Mouse (Mus musculus): Measurements from ENCODE around the gene Hist2h2ab.
"Not testable (repeated sequence)": the region's sequence is repeated elsewhere in the genome, so short reads cannot be mapped to it uniquely, and the experiment has no call there.

Gene Hist2h2ab

DNA sequence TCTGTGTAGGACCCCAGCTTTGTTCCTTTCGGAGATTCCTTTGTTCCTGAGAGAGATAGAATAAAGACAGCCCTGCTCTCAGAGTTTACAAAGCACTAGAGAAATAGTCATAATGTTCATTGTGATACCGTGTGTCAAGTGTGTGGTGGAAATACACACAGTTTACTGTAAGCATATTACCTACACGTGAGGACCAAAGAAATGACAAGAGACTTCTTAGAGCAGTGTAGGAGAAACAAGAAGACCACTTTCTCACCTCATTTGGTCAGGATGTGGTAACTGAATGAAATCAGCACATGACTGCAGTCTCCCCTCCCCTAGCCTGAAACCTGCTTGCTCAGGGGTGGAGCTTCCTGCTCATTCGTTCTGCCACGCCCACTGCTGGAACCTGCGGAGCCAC, 21.5 kb upstream of the Hist2h2ab start:
- peak; percentile 22 to 63 for DNase-seq

DNA sequence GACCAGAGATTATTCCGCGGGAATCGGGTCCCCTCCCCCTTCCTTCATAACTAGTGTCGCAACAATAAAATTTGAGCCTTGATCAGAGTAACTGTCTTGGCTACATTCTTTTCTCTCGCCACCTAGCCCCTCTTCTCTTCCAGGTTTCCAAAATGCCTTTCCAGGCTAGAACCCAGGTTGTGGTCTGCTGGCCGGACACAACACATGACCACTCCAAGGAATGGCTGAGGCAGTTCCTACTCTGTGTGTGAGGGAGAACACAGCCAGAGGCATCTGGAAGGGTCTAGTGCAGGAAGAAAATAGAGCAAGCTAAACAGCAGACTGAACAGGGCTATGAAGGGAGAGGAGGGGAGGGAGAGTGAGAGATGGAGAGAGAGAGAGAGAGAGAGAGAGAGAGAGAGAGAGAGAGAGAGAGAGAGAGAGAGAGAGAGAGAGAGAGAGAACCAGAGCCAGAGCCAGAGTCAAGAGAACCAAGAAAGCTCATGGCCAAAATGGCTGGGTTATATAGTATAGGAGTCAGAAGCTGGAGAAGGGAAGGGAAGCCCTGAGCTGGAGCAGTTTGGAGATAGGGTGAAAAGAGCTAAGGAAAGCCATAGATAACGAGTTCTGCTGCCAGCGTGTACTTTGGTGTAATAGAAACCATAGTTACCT, 20.9 kb upstream of the Hist2h2ab start:
- DNase-seq, result not testable (repeated sequence)

DNA sequence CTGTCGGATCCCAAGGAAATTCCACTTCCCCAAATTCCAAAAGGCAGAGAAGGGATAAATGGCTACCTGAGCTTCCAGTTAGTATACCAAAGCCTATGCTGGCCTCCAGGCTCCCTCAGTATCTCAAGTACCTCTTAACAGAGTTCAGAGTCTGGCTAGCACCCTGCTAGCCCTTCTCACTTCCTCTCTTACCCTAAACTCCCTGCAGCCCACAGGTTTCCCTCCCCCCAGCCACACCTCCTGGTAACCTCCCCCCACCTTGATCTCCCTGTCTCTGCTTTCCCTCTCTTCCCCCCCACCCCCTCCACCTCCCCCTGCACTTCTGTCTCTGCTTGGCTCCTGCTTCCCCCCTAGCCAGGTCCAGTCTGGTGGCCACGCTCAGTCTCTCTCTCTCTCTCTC, 19.9 kb upstream of the Hist2h2ab start:
- no peak for DNase-seq

DNA sequence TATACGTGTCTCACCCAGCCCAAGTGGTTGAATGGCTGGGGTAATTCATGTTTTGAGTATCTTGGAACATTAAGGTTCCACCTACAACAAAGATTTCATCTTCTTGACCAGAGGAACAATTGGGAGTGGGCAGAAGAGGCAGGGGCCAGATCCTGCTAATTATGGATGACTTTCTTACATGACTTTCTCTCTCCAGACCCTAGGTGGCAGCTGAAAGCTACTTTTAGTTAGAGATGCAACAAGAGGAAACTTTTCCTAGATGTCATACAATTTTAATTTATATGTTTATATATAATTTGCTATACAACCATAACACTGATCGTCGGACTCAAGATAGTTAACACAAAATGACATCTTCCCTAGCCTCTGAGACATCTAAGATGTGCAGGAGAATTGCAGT, 11.8 kb upstream of the Hist2h2ab start:
- no peak for DNase-seq

DNA sequence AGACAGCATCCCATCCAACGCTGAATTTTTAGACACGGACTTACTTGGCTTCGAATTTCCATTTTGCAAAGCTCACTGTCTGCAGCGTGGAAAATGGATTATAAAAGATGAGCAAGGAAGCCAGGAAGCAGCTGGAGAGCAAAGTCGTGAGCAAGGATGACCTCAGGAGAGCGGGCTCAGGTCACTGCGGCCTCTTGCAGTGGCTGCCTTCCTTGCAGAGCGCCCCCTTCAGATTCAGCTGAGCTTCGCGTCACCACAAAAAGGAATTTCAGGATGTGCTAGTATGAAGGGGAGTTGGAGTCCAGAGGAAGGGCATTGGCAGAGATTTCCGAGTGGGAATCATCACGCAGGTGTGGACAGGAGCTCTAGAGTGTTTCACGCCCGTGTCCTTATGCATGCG, 10.4 kb upstream of the Hist2h2ab start:
- no peak for DNase-seq

DNA sequence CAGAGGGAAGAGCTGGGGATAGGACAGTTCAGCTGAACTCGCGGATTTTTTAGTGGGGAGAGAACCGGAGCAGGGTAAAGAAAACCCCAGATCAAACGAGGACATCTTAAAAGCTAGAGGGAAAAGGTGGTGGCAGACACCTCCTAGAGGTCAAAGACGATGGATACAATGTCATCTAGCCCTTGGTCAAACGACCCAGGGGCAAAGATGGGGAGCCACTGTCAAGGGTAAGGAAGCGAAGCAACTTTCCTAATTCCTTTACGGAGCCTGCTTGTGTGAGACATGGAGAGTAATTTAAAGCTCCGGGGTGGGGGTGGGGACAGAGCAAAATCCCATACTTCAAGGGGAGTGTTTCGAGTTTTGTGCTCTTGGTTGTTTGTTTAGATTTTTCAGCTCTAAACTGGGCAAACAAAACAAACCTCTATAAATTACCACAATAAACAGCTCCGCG, 449 bp upstream of the Hist2h2ab start:
- DNase-seq, result peak; percentile 50 to 52

DNA sequence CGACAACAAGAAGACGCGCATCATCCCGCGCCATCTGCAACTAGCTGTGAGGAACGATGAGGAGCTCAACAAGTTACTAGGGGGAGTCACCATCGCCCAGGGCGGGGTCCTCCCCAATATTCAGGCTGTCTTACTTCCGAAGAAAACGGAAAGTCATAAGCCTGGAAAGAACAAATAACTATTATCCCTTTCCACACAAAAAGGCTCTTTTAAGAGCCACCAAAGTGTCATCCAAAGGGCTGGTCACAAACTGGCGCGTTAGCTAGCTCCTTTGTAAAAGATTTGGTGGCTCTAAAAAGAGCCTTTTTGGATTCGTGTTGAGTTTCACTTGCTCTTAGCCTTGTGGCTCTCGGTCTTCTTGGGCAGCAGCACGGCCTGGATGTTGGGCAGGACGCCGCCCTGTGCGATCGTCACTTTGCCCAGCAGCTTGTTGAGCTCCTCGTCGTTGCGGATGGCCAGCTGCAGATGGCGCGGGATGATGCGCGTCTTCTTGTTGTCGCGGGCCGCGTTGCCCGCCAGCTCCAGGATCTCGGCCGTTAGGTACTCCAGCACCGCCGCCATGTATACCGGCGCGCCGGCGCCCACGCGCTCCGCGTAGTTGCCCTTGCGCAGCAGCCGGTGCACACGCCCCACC, 583 bp downstream of the Hist2h2ab start:
- not testable (repeated sequence) for DNase-seq

DNA sequence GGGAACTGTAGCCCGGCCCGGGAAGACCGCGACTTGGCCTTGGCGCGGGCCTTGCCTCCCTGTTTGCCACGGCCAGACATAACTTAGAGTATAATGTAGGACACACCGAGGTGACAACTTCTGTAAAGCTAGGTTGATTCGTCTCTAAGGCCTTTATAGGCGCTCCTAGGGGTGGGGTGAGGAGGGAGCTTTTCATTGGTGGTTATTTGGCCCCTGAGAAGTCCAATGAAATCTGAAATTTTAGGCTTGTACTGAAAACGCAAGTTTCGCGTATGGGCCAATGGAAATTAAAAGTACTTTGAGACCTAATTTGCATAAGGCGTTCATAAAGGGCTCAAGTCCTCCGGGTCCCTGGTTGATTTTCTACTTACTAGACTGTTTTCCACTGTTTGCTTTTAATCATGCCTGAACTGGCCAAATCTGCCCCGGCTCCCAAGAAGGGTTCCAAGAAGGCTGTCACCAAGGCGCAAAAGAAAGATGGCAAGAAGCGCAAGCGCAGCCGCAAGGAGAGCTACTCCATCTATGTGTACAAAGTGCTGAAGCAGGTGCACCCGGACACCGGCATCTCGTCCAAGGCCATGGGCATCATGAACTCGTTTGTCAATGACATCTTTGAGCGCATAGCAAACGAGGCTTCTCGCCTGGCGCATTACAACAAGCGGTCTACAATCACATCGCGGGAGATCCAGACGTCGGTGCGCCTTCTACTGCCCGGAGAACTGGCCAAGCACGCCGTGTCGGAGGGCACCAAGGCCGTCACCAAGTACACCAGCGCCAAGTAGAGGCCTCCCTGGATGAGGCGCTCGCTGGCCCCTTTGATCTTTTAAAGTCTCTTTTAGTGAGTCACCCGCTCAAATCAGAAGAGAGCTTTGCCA, 1.3 kb downstream of the Hist2h2ab start, which contains the start of the genes Hist2h2ac and Hist2h2be:
Gene Hist2h2ac (minus strand): TSS at position 116 of the 875 bp plus-strand sequence.
Gene Hist2h2be (plus strand): TSS at position 355 of the 875 bp plus-strand sequence.
- DNase-seq, result peak; percentile 84 to 88

DNA sequence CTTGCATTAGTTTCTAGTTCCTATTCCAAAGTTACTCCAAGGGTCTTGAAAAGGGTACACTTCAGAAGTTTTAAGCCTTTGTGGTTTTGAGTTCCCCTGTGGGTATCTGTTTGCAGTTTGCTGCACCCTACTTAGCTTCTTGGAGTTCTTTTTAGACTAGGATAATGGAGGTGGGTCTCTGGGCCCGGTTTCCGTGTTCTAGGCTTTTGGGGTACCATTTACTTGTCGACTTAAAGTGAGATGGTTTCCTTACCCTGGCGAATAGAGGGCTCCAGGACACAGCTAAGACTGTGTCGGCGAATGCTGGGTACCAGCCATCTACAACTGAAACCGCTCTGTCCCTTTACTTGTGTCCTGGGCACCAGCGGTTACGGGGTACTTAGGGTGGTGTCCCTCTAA, 2.0 kb downstream of the Hist2h2ab start:
- peak; percentile 47 to 52 for DNase-seq

DNA sequence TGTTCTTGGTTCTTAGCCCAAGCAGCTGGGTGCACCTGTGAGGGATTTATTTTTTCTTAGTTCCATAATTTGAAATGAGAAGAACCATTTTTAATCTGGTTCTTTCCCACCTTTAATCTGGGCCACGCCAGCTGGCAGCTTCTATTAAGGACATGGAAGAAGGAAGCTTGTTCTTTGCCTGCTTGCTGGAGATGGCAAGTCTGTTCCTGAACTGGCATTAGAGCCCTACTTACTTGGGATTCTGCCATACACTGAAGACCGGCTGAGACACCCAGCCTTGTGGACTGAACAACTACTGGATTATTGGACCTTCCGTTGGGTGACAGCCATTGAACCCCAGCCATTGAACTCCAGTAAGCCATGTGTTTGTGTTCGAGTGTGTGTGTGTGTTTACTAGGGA, 3.1 kb downstream of the Hist2h2ab start:
- DNase-seq, result no peak

DNA sequence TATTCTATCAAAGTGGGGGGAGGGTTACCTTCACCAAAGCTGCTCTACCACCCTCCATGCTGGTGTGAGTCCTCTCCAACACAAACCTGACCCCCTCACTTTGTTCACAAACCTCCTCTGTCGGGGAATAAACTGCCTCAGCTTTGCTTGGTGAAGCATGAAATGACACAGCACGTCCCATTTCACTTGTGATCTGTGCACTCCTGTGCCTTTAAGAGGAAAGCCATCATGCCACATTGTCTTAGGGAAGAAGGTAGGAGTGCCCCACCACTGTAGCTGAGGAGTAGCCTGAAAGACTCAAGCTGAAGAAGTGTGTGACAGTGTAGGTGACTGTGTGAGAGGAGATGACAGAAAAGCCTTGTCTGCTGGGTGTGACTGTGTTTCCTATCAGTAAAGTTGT, 5.8 kb downstream of the Hist2h2ab start:
- no peak for DNase-seq

DNA sequence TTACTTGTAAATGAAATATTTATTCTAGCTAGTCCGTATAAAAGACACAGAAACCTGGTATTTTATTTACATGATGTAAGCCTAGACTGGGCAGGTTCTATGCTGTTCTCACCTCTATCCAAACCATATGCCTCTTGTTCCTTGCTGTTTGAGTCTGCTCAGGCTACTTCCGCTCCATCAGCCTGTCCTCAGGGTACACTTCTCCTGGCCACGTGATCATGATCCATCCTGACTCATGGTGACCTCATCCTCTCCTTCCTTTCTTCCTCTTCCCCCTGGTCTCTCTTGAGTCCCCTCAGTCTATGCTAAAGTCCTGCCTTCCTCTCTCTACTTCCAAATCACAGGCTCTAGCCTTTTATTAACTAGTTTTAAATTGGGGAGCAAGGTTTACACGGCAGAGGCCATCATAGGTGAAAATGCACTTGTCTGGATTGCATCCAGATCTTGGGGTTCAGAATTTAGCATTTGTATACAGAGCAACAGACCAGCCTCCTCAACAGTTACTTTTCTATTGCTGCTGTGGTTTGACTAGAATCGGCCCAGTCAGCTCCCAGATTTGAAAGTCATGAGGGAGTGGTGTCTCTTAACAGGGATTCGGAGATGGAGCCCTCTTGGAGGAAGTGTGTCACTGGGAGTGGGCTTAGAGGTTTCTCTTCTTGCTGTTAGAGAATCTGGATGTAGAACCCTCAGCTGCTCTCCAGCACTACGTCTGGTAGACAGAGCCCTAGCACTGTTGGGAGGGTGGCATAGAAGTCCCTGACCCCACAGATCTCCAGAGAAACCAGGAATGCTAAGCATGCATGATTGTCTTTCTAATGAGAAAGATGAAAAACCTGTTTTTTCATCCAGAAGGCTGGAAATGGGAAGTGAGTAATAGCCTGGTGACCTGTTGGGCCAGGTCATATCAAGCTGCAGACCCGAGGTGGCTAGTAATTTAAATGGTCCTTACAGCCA, 7.3 kb downstream of the Hist2h2ab start:
- DNase-seq, result no peak

DNA sequence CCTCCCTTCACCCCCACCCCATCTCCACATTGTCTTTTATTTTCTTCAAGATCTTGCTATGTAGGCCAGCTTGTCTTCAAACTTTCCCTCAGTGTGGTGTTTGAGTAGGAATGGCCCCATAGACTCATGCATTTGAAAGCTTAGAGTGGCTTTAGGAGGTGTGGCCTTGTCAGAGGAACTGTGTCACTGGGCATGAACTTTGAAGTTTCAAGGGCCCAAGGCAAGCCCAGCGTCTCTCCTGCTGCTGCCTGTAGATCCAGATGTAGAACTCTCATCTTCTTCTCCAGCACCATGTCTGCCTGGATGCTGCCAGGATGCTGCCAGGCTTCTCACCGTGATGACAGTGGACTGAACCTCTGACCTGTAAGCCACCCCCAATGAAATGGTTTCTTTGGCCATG, 9.2 kb downstream of the Hist2h2ab start:
- no peak for DNase-seq

DNA sequence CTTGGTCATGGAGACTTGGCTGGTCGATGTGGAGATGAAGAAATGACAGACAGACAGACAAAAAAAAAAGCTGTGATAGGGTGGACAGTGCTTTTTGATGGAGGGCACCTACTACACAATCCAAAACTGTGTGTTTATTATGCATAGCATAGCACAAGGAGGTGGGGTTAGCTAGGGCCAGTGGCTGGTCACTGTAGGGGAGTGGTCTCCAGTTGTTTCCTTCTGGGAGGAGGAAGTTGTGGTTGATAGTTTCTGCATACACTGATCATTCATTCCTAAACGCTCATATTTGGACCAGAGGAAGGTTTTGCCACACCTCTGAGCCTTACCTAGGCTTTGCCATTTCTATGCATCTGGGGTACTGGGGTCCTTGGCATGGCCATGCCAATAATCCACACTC, 10.7 kb downstream of the Hist2h2ab start:
- DNase-seq, result no peak

DNA sequence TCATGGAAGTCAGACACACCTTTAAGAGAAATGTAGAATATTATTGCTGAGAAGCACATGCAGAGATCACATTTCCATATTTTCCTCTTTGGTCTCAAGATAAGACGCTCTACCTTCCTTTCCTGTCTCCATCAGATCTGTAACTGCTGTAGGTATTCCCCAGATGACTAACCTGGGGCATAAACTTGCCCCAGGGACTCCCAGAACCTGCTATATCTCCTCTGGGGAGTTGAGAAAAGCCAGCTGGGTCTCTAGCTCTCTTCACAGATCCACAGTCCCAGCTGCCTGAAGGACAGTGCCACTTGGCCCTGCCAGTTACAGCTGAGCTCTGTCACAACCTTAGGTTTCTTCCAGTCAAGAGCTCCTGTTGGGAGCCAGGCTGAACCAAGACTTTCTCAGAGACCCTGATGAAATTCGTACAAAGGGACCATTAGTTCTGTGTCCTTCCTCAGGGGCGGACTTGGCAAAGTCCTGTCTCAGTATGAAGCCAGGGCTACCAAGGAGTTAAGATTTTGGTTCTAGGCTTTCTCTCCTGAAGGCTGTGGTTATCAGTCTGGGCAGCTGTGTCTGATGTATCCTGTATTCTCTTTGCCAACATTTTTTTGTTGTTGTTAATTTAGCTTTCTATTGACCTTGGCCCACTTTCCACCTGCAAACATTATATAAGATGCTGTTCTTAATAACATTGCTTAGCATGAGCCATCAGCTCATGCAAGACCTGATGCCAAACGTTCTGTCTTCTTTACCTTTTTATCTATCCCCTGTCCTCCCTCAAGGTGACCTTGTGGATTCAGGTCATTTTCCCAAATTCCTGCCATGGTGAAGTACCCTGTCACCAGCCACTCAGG, 11.5 kb downstream of the Hist2h2ab start:
- no peak for DNase-seq

DNA sequence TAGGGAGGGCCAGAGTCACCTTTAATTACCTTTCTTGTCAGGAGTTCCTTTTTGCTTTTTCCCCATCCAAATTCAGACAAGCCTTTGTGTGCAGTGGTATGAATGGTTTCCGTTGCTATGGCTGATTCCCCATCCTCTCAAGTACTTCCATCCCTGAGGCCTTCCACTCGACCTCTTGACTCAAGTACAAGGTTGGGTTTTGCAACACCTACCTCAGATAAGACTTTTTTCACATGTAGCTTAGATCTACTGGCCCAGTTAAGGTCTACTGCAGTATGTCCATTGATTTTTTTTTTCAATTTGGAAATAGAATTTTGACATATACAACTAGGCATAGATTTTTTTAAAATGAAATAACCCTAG, 12.1 kb downstream of the Hist2h2ab start:
- no peak for DNase-seq

DNA sequence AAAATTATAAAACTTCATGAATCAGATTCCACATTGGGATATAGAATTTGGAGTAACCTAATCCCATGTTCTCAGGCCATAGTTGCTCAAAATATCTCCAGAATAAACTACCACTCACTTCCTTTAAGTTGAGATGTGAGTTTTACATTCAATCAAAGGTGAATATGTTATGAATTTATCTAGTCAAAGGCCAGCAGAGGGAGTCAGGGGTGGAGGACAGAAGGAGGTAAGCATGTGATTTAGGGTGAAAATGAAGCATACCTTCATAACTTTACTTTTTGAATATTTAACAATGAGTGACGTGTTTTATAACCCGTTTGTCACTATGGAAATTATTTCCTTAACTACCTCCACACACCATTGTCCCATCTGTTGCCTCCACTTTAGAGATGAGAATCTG, 15.2 kb downstream of the Hist2h2ab start:
- no peak for DNase-seq

DNA sequence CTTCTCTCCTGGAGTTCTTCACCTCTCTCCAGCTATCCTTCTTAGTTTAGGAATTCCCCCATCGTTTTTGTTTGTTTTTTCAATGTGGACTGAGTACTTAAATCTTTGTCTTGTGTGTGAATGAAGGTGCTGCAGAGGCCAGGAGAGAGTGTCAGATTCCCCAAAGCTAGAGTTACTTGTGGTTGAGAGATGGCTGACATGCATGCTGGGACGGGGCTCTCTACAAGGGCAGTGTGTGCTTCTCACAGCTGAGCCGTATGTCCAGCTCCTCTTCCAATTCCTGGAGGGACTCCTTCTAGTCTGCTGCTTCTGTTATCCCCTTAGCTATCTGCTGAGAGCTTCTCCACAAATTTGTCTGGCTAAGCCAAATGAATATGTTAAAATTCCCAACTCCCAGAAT, 16.2 kb downstream of the Hist2h2ab start:
- no peak for DNase-seq

DNA sequence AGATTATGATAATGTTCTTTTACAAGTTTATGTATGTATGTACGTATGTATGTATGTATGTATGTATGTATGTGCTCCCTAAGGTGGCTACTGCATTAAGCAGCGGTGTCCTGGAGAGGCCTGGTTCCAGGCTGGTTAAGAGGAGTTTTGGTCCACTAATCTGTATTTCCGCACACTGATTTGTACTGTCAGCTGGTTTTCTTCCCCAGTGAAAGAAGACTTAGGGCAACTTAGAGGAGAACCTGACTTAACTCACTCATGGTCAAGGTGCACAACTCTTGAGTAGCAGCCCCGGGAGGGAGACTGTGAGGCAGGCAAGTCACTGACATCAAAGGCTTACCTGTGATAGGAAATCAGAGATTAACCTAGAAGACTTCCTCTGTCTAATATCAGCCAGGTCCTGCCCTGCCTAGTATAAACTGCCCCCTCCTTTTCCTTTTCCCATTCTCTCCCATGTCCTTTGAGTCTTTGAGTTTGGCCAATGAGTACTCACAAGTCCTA, 17.2 kb downstream of the Hist2h2ab start:
- no peak for DNase-seq

DNA sequence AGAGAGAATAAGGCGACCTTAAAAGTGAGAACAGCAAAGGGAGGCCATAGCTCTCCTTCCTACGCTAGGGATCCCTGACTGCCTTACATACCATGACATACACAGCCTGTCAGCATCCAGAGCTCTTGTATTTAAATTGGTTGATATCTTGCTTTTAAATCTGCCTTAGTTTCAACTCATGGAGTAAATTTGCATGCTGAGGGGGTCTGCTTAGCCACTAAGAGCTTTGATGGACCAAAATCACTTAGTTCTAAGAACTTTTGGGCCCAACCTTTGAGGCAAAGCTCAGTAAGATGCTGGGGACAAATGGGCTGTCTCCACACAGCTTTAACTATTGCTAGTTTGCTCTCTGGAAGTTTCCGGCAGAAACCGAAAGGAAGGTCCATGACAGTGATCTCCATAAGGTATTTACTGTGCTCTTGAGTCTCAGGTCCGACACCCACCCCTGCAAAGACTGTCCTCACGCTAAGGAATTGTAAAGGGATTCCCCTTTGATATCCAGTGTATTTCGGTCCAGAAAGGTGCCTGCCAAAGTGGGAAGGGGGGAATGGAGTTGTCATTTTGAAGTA, 17.8 kb downstream of the Hist2h2ab start:
- no peak for DNase-seq

Measured in thymus, postnatal 36 days (tissue).